Comparison of ENCODE assay signal across 10 mouse cellular contexts in genomic region chr3:118869113-118870107, GRCm38 (mm10).
"Had no signal": no experiment of that assay in that cellular context is flagged by ENCODE, and none has a peak within 500 bp of the region (broad histone marks: within the 10 kb centered on the region; RNA-seq: fewer than 3 reads in every experiment).

No protein-coding gene starts in this region.

- H3K27ac ChIP-seq: left cerebral cortex, adult 2 months; limb, embryonic 15.5 days; liver, embryonic 12.5 days; midbrain, embryonic 13.5 days had no signal

- ATAC-seq: liver, embryonic 12.5 days; midbrain, embryonic 13.5 days had no signal

- H3K9me3 ChIP-seq: limb, embryonic 15.5 days; liver, embryonic 12.5 days; midbrain, embryonic 13.5 days had no signal

- H3K36me3 ChIP-seq: limb, embryonic 15.5 days; liver, embryonic 12.5 days; midbrain, embryonic 13.5 days had no signal

- H3K4me3 ChIP-seq: left cerebral cortex, adult 2 months; limb, embryonic 15.5 days; liver, embryonic 12.5 days; midbrain, embryonic 13.5 days had no signal

- DNase-seq: kidney, adult 11 months; kidney, postnatal 14 days; right cerebral cortex, adult 18-20 months; right cerebral cortex, postnatal 25 days; thymus, adult 18-20 months; thymus, postnatal 25 days had no signal

- H3K27me3 ChIP-seq: limb, embryonic 15.5 days; liver, embryonic 12.5 days; midbrain, embryonic 13.5 days had no signal

- H3K4me1 ChIP-seq: limb, embryonic 15.5 days; liver, embryonic 12.5 days; midbrain, embryonic 13.5 days had no signal

- H3K4me2 ChIP-seq: limb, embryonic 15.5 days; liver, embryonic 12.5 days; midbrain, embryonic 13.5 days had no signal

- H3K9ac ChIP-seq: limb, embryonic 15.5 days; liver, embryonic 12.5 days; midbrain, embryonic 13.5 days had no signal
